In the genomic region with DNA sequence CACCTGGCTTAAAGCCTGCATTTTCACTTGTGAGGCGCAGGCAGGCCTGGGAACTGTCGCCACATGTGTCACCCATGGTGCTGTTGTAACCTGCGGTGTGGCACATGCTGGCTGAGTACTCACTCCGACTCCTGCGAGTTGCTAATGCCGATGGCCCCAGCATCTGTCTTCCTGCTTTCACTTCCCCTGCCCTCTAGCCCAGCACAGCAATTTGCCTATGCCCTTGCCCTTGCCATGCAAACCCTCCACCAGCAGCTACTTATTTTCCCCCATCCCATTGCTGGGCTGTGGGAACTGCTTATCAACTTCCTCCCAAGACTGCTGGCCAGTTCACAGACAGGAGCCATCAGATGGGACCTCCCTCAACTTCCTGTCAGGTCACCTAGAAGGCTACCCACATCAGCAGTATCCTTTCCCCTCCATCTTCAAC, we compare ENCODE assay signal across 9 mouse cellular contexts. TPM values are rescaled to one million over a fixed set of nuclear protein-coding genes. Genes with fewer than 3 reads are reported as not detected.
DNase-seq lines count a peak whose midpoint lies in the region; ATAC-seq and TF ChIP-seq lines count a peak whose summit lies in the region.
"Had no signal": no experiment of that assay in that cellular context is flagged by ENCODE, and none has a peak within 500 bp of the region (broad histone marks: within the 10 kb centered on the region; RNA-seq: fewer than 3 reads in every experiment).

No protein-coding gene starts in this region.

- H3K9me3 ChIP-seq in CH12.LX (replicated peaks; ENCODE audit: low read length), result no peaks in the 10 kb centered on the region
- H3K9me3 ChIP-seq in heart, embryonic 16.5 days (replicated peaks; ENCODE audit: control insufficient read depth, low read length), result no peaks in the 10 kb centered on the region
- H3K9me3 ChIP-seq: lung, embryonic 15.5 days had no signal

- H3K9ac ChIP-seq in CH12.LX (ENCODE audit: insufficient read depth, low read depth), result peak overlapping the region; percentile 25; the same call in 1 of the 2 replicates
- peak overlapping the region; percentile 6; the same call in 1 of the 2 replicates for H3K9ac ChIP-seq in heart, embryonic 16.5 days (ENCODE audit: low read length)
- H3K9ac ChIP-seq: lung, embryonic 15.5 days had no signal

- in situ Hi-C loops in CH12.LX (cut with MboI; ENCODE audit: low pct_ligation_motif_present, low pct_unique_long_range_greater_than_20kb, low sequenced_read_pairs), result loop anchor here (5.0 kb wide), 1 partner anchor 34 kb away; no protein-coding TSS in a partner anchor

- no peak for TF ChIP-seq CTCF in CH12.LX (conservative IDR thresholded peaks at IDR 0.05 in 1 of 2, IDR thresholded peaks at IDR 0.05 in 1 of 2; ENCODE audit: low read depth in 2 of 2, low read length in 2 of 2)

- no peak; the same call in 1 of the 2 replicates for TF ChIP-seq RAD21 in CH12.LX (IDR thresholded peaks at IDR 0.05; ENCODE audit: low read depth, low read length)

- WGBS in heart, embryonic 16.5 days, result 80% methylated on average over 6 of the region's 6 CpGs

- TF ChIP-seq POLR2A in CH12.LX (IDR thresholded peaks at IDR 0.05; ENCODE audit: low read depth, low read length), result peak; percentile 52; the same call in 1 of the 2 replicates

- peak overlapping the region in 2 of 3 experiments; percentile 6 to 29 for H3K4me3 ChIP-seq in CH12.LX (replicated peaks in 1 of 3; ENCODE audit: low read depth in 2 of 3, low read length in 2 of 3, poor library complexity in 1 of 3)
- no peak overlapping the region for H3K4me3 ChIP-seq in heart, embryonic 16.5 days (ENCODE audit: low read length)
- H3K4me3 ChIP-seq: lung, embryonic 15.5 days had no signal

- H3K4me2 ChIP-seq in CH12.LX (ENCODE audit: insufficient read depth, low read depth, poor library complexity, severe bottlenecking), result peak overlapping the region; percentile 44
- no peak overlapping the region for H3K4me2 ChIP-seq in heart, embryonic 16.5 days (ENCODE audit: low read depth, low read length)
- H3K4me2 ChIP-seq: lung, embryonic 15.5 days had no signal

- H3K36me3 ChIP-seq in CH12.LX (replicated peaks in 1 of 2; ENCODE audit: control insufficient read depth in 1 of 2, insufficient read depth in 1 of 2, low read length in 1 of 2), result peaks cover 2 to 14% of the 10 kb centered on the region in 2 experiments
- H3K36me3 ChIP-seq in heart, embryonic 16.5 days (ENCODE audit: control insufficient read depth, insufficient read depth), result no peaks in the 10 kb centered on the region

- DNase-seq in A20 (ENCODE audit: low read depth, low spot score) (peak; percentile 94), CH12.LX (ENCODE audit: extremely low read depth) (peak; percentile 87)
- DNase-seq in urinary bladder, postnatal 14 days (ENCODE audit: low spot score), result no peak
- DNase-seq in retina, postnatal 1 day, result no peak
- DNase-seq: cerebellum, adult 11-12 months had no signal

- peak overlapping the region; percentile 89 for H3K27ac ChIP-seq in CH12.LX (ENCODE audit: insufficient read depth, low read depth)
- peak overlapping the region; percentile 58 for H3K27ac ChIP-seq in heart, embryonic 16.5 days (ENCODE audit: low read length)

- TF ChIP-seq EP300 in CH12.LX (IDR thresholded peaks at IDR 0.05; ENCODE audit: low read length), result peak; percentile 93

- H3K27me3 ChIP-seq in CH12.LX (replicated peaks), result no peaks in the 10 kb centered on the region
- no peaks in the 10 kb centered on the region for H3K27me3 ChIP-seq in heart, embryonic 16.5 days (ENCODE audit: control insufficient read depth, insufficient read depth, low read length)
- H3K27me3 ChIP-seq: lung, embryonic 15.5 days had no signal

- dilution Hi-C loops in CH12.LX (cut with MboI; ENCODE audit: extremely low pct_ligation_motif_present, extremely low pct_unique_long_range_greater_than_20kb, low sequenced_read_pairs), result no loop called here

- H3K4me1 ChIP-seq in CH12.LX (ENCODE audit: control insufficient read depth in 1 of 2, insufficient read depth in 2 of 2), result peaks cover 31 to 82% of the 10 kb centered on the region in 2 experiments
- H3K4me1 ChIP-seq in heart, embryonic 16.5 days (ENCODE audit: control insufficient read depth, insufficient read depth, low read length), result peaks cover 47% of the 10 kb centered on the region

- no peaks in the 10 kb centered on the region for H3K79me2 ChIP-seq in CH12.LX (replicated peaks; ENCODE audit: control insufficient read depth, extremely low read depth, insufficient read depth, poor library complexity, severe bottlenecking)

- ATAC-seq in heart, embryonic 16.5 days (replicated peaks; ENCODE audit: extremely low read depth, insufficient read depth, low FRiP score), result no peak
- peak; percentile 89 for ATAC-seq in megakaryocyte progenitor cell, adult 5-6 weeks (replicated peaks; ENCODE audit: poor library complexity)
- ATAC-seq in cerebellum, adult (ENCODE audit: insufficient number of reproducible peaks, low FRiP score, low TSS enrichment), result no peak

TF ChIP-seq in CH12.LX, 34 proteins besides CTCF, POLR2A, EP300 and RAD21 (continues in another document):
- TF ChIP-seq TBP (conservative IDR thresholded peaks at IDR 0.05; ENCODE audit: low read depth, low read length) (no peak), RCOR1 (conservative IDR thresholded peaks at IDR 0.05; ENCODE audit: low read depth, low read length) (no peak), MAFK (IDR thresholded peaks at IDR 0.05; ENCODE audit: insufficient replicate concordance, low read length) (0 out of 2 replicates have a peak, but pooled peaks have one; percentile 36), TCF12 (IDR thresholded peaks at IDR 0.05; ENCODE audit: low read depth, low read length) (peak; percentile 95), NRF1 (IDR thresholded peaks at IDR 0.05; ENCODE audit: low read depth, low read length) (peak; percentile 48), ZMIZ1 (IDR thresholded peaks at IDR 0.05; ENCODE audit: low read depth, low read length) (no peak), NELFE (IDR thresholded peaks at IDR 0.05; ENCODE audit: low read depth, low read length) (peak; percentile 33; the same call in 1 of the 2 replicates), ZC3H11A (IDR thresholded peaks at IDR 0.05; ENCODE audit: low read depth, low read length) (no peak), ETS1 (conservative IDR thresholded peaks at IDR 0.05; ENCODE audit: low read depth, low read length) (peak; percentile 92), BHLHE40 (IDR thresholded peaks at IDR 0.05; ENCODE audit: low read depth, low read length) (peak; percentile 98), MAZ (IDR thresholded peaks at IDR 0.05; ENCODE audit: low read depth, low read length) (no peak), PAX5 (IDR thresholded peaks at IDR 0.05; ENCODE audit: low read length) (no peak), ZNF384 (IDR thresholded peaks at IDR 0.05; ENCODE audit: low read depth, low read length) (no peak), USF1 (IDR thresholded peaks at IDR 0.05; ENCODE audit: low read depth, low read length) (no peak), E2F4 (IDR thresholded peaks at IDR 0.05; ENCODE audit: insufficient replicate concordance, low read depth, low read length) (no peak), JUND (conservative IDR thresholded peaks at IDR 0.05; ENCODE audit: low read depth, low read length) (0 out of 2 replicates have a peak, but pooled peaks have one; percentile 10), MYC (IDR thresholded peaks at IDR 0.05; ENCODE audit: low read depth, low read length) (peak; percentile 99), IRF4 (IDR thresholded peaks at IDR 0.05; ENCODE audit: low read depth, low read length) (peak; percentile 98), CHD1 (IDR thresholded peaks at IDR 0.05; ENCODE audit: low read depth, low read length) (no peak), MXI1 (IDR thresholded peaks at IDR 0.05; ENCODE audit: low read depth, low read length) (peak; percentile 85; the same call in 1 of the 2 replicates), UBTF (IDR thresholded peaks at IDR 0.05; ENCODE audit: low read depth, low read length) (no peak), ZKSCAN1 (IDR thresholded peaks at IDR 0.05; ENCODE audit: borderline replicate concordance, low read depth, low read length) (no peak), HCFC1 (IDR thresholded peaks at IDR 0.05; ENCODE audit: low read depth, low read length) (peak; percentile 62), JUN (IDR thresholded peaks at IDR 0.05; ENCODE audit: insufficient read depth, low read depth, low read length) (peak; percentile 26; the same call in 1 of the 2 replicates), MEF2A (IDR thresholded peaks at IDR 0.05; ENCODE audit: borderline replicate concordance, low read depth, low read length) (peak; percentile 86), ELF1 (IDR thresholded peaks at IDR 0.05; ENCODE audit: low read depth, low read length) (peak; percentile 78), MAX (IDR thresholded peaks at IDR 0.05; ENCODE audit: low read length) (peak; percentile 98), SIN3A (IDR thresholded peaks at IDR 0.05; ENCODE audit: low read length) (peak; percentile 87), USF2 (conservative IDR thresholded peaks at IDR 0.05; ENCODE audit: low read depth, low read length) (no peak), POLR2AphosphoS2 (IDR thresholded peaks at IDR 0.05; ENCODE audit: low read depth, low read length) (no peak), CHD2 (IDR thresholded peaks at IDR 0.05; ENCODE audit: low read length) (peak; percentile 65)

RNA-seq across cellular contexts. Expression of a gene that starts 21.8 kb away (rescaled TPM):
- total RNA-seq in CH12.LX (2012; rRNA removed) (18.1 and 25.4 TPM in 2 replicates), CH12.LX (2014; rRNA removed) (20.1 and 21.0 TPM in 2 replicates)
- polyA plus RNA-seq in CH12.LX (2012; ENCODE audit: insufficient read length, low read depth), result 25.5 and 30.7 TPM in 2 replicates
- 41.9 and 44.1 TPM in 2 replicates for polyA plus RNA-seq in heart, embryonic 16.5 days (2015; fragmentation: Nextera tagmentation; extraction: Ambion mirVana)
- total RNA-seq in megakaryocyte progenitor cell, adult 5-6 weeks (2015), result 38.3 and 38.9 TPM in 2 replicates
- total RNA-seq in megakaryocyte progenitor cell, adult 5-6 weeks (2017), result 27.8 and 33.2 TPM in 2 replicates

RNA-seq across cellular contexts. Expression of a gene that starts 22.1 kb away (rescaled TPM):
- total RNA-seq in CH12.LX (2012; rRNA removed) (66.4 and 67.6 TPM in 2 replicates), CH12.LX (2014; rRNA removed) (64.9 and 65.3 TPM in 2 replicates)
- polyA plus RNA-seq in CH12.LX (2012; ENCODE audit: insufficient read length, low read depth), result 43.9 and 50.8 TPM in 2 replicates
- 89.3 and 90.1 TPM in 2 replicates for polyA plus RNA-seq in heart, embryonic 16.5 days (2015; fragmentation: Nextera tagmentation; extraction: Ambion mirVana)
- total RNA-seq in megakaryocyte progenitor cell, adult 5-6 weeks (2015), result 54.5 and 55.9 TPM in 2 replicates
- 32.6 and 35.1 TPM in 2 replicates for total RNA-seq in megakaryocyte progenitor cell, adult 5-6 weeks (2017)

RNA-seq across cellular contexts. Expression of a gene that starts 29.2 kb away (rescaled TPM):
- total RNA-seq in CH12.LX (2012; rRNA removed) (45.7 and 136 TPM in 2 replicates), CH12.LX (2014; rRNA removed) (37.5 and 50.6 TPM in 2 replicates)
- 38.9 and 39.5 TPM in 2 replicates for polyA plus RNA-seq in CH12.LX (2012; ENCODE audit: insufficient read length, low read depth)
- polyA plus RNA-seq in heart, embryonic 16.5 days (2015; fragmentation: Nextera tagmentation; extraction: Ambion mirVana), result 29.0 and 31.9 TPM in 2 replicates
- 0.37 and 2.4 TPM in 2 replicates for total RNA-seq in megakaryocyte progenitor cell, adult 5-6 weeks (2015)
- 0.41 and 0.42 TPM in 2 replicates for total RNA-seq in megakaryocyte progenitor cell, adult 5-6 weeks (2017)

Comparison
In these comparisons a context has a peak if more than half of its experiments do, and no peak if none do; other contexts are left out.
1. DNase-seq: peak in A20 (single experiment) and CH12.LX (single experiment); none in urinary bladder, postnatal 14 days (single experiment) and retina, postnatal 1 day (single experiment).
2. RNA of a gene that starts 29.2 kb away (total RNA-seq): 37.5 to 136 TPM in CH12.LX; 0.37 to 2.4 TPM in megakaryocyte progenitor cell, adult 5-6 weeks; every median in the first group is over 10 times any median in the second.